19 mouse cellular contexts compared by ENCODE assay signal in the genomic region with DNA sequence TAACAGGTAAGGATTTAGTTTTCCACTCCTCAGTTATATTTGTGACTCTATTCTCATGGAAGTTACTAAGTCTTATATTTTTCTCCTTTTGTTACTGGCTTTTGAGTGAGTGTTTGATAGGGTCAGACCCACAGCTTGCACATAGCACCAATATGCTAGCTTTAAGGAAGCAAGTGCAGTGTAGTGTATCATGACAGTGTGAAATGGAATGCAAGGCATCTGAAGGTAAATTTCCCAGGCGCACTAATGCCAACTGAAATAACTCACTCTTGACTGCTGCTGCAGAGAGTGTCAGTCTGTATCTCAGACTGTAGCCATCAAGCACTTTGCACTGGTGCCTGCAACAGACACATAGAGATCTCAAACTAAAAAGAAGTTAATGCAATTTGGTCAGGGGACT.
A peak's percentile ranks its signal among the peaks of the same experiment; 100 is the strongest.
DNase-seq lines count a peak whose midpoint lies in the region; ATAC-seq and TF ChIP-seq lines count a peak whose summit lies in the region.
"Had no signal": no experiment of that assay in that cellular context is flagged by ENCODE, and none has a peak within 500 bp of the region (broad histone marks: within the 10 kb centered on the region; RNA-seq: fewer than 3 reads in every experiment).

No protein-coding gene starts in this region.

- H3K27me3 ChIP-seq in kidney, embryonic 14.5 days (ENCODE audit: control insufficient read depth, insufficient read depth, low read length), result no peaks in the 10 kb centered on the region
- H3K27me3 ChIP-seq in kidney, embryonic 16.5 days (ENCODE audit: insufficient read depth, low read length), result no peaks in the 10 kb centered on the region
- no peaks in the 10 kb centered on the region for H3K27me3 ChIP-seq in forebrain, embryonic 15.5 days
- no peaks in the 10 kb centered on the region for H3K27me3 ChIP-seq in hindbrain, postnatal 0 days (ENCODE audit: insufficient read depth, low read length)
- H3K27me3 ChIP-seq: forebrain, embryonic 13.5 days; heart, embryonic 15.5 days had no signal

- DNase-seq in kidney, adult 18-20 months, result no peak
- DNase-seq in kidney, postnatal 14 days, result peak; percentile 7
- peak; percentile 2 for DNase-seq in yolk sac, embryonic 10.5 days (ENCODE audit: low spot score)
- no peak for DNase-seq in hindbrain, postnatal 0 days (ENCODE audit: low spot score)
- DNase-seq: adrenal gland, postnatal 10 days; cerebellum, adult 11 months; cerebellum, adult 8-10 months; cerebellum, postnatal 25 days; gastrocnemius, postnatal 10 days; heart, adult 2 months; heart, postnatal 14 days had no signal

- no peaks in the 10 kb centered on the region for H3K36me3 ChIP-seq in kidney, embryonic 14.5 days (ENCODE audit: control insufficient read depth, insufficient read depth, low read length)
- no peaks in the 10 kb centered on the region for H3K36me3 ChIP-seq in kidney, embryonic 16.5 days (ENCODE audit: insufficient read depth, low read length)
- no peaks in the 10 kb centered on the region for H3K36me3 ChIP-seq in forebrain, embryonic 15.5 days
- no peaks in the 10 kb centered on the region for H3K36me3 ChIP-seq in hindbrain, postnatal 0 days (ENCODE audit: insufficient read depth, low read length)
- H3K36me3 ChIP-seq: embryonic facial prominence, embryonic 10.5 days; heart, embryonic 15.5 days had no signal

- H3K4me1 ChIP-seq in kidney, embryonic 14.5 days (ENCODE audit: control insufficient read depth, insufficient read depth, low read length), result no peaks in the 10 kb centered on the region
- no peaks in the 10 kb centered on the region for H3K4me1 ChIP-seq in kidney, embryonic 16.5 days (ENCODE audit: insufficient read depth, low read length)
- no peaks in the 10 kb centered on the region for H3K4me1 ChIP-seq in forebrain, embryonic 15.5 days
- H3K4me1 ChIP-seq in hindbrain, postnatal 0 days (ENCODE audit: insufficient read depth, low read length), result no peaks in the 10 kb centered on the region
- H3K4me1 ChIP-seq: embryonic facial prominence, embryonic 10.5 days; forebrain, embryonic 13.5 days; heart, embryonic 15.5 days had no signal

- H3K9me3 ChIP-seq in kidney, embryonic 14.5 days (ENCODE audit: control insufficient read depth, low read length), result no peaks in the 10 kb centered on the region
- no peaks in the 10 kb centered on the region; the same call in 1 of the 2 replicates for H3K9me3 ChIP-seq in kidney, embryonic 16.5 days (ENCODE audit: low read length)
- H3K9me3 ChIP-seq in forebrain, embryonic 15.5 days, result no peaks in the 10 kb centered on the region
- H3K9me3 ChIP-seq in hindbrain, postnatal 0 days (ENCODE audit: low read length), result no peaks in the 10 kb centered on the region
- H3K9me3 ChIP-seq: embryonic facial prominence, embryonic 10.5 days; forebrain, embryonic 13.5 days; heart, embryonic 15.5 days had no signal

- H3K4me2 ChIP-seq in kidney, embryonic 14.5 days (replicated peaks; ENCODE audit: low read depth, low read length), result no peak overlapping the region
- H3K4me2 ChIP-seq in kidney, embryonic 16.5 days (replicated peaks; ENCODE audit: low read depth, low read length), result no peak overlapping the region
- no peak overlapping the region for H3K4me2 ChIP-seq in forebrain, embryonic 15.5 days (replicated peaks)
- no peak overlapping the region for H3K4me2 ChIP-seq in hindbrain, postnatal 0 days (ENCODE audit: low read depth, low read length)
- H3K4me2 ChIP-seq: forebrain, embryonic 13.5 days; heart, embryonic 11.5 days; heart, embryonic 15.5 days; hindbrain, embryonic 14.5 days had no signal

- no peak overlapping the region for H3K9ac ChIP-seq in kidney, embryonic 14.5 days (ENCODE audit: low read depth, low read length)
- H3K9ac ChIP-seq in kidney, embryonic 16.5 days (replicated peaks; ENCODE audit: low read length), result no peak overlapping the region
- no peak overlapping the region for H3K9ac ChIP-seq in forebrain, embryonic 15.5 days (replicated peaks)
- no peak overlapping the region for H3K9ac ChIP-seq in hindbrain, postnatal 0 days (replicated peaks; ENCODE audit: low read length)
- H3K9ac ChIP-seq: forebrain, embryonic 13.5 days; heart, embryonic 15.5 days; hindbrain, embryonic 14.5 days had no signal

- H3K27ac ChIP-seq in kidney, embryonic 14.5 days (ENCODE audit: low read depth, low read length), result no peak overlapping the region
- no peak overlapping the region for H3K27ac ChIP-seq in kidney, embryonic 16.5 days (ENCODE audit: low read length)
- H3K27ac ChIP-seq in forebrain, embryonic 15.5 days (replicated peaks), result no peak overlapping the region
- no peak overlapping the region for H3K27ac ChIP-seq in hindbrain, postnatal 0 days
- H3K27ac ChIP-seq: embryonic facial prominence, embryonic 10.5 days; forebrain, embryonic 13.5 days; heart, adult 2 months; heart, embryonic 15.5 days; hindbrain, embryonic 14.5 days had no signal

- 32% methylated on average over 1 of the region's 1 CpGs for WGBS in kidney, embryonic 14.5 days
- 33% methylated on average over 1 of the region's 1 CpGs for WGBS in kidney, embryonic 16.5 days
- 81% methylated on average over 1 of the region's 1 CpGs for WGBS in forebrain, embryonic 15.5 days
- WGBS in hindbrain, postnatal 0 days, result 84% methylated on average over 1 of the region's 1 CpGs

- ATAC-seq in kidney, embryonic 14.5 days (ENCODE audit: low FRiP score, low TSS enrichment), result peak; percentile 32; the same call in 1 of the 2 replicates
- ATAC-seq in kidney, embryonic 16.5 days (ENCODE audit: low FRiP score, low TSS enrichment), result peak; percentile 85
- ATAC-seq in forebrain, embryonic 15.5 days (replicated peaks), result no peak
- ATAC-seq in hindbrain, postnatal 0 days, result no peak
- ATAC-seq: forebrain, embryonic 13.5 days had no signal

- no peak for TF ChIP-seq CTCF in hindbrain, postnatal 0 days (IDR thresholded peaks at IDR 0.05; ENCODE audit: low read depth)

- H3K4me3 ChIP-seq in kidney, embryonic 14.5 days (ENCODE audit: low read length), result no peak overlapping the region
- H3K4me3 ChIP-seq in kidney, embryonic 16.5 days (ENCODE audit: low read length), result no peak overlapping the region
- no peak overlapping the region for H3K4me3 ChIP-seq in forebrain, embryonic 15.5 days
- H3K4me3 ChIP-seq in hindbrain, postnatal 0 days (ENCODE audit: low read length), result no peak overlapping the region
- H3K4me3 ChIP-seq: embryonic facial prominence, embryonic 10.5 days; forebrain, embryonic 13.5 days; heart, adult 2 months; heart, embryonic 15.5 days had no signal

Comparison
In these comparisons a context has a peak if more than half of its experiments do, and no peak if none do; other contexts are left out.
1. DNase-seq: peak in kidney, postnatal 14 days (single experiment) and yolk sac, embryonic 10.5 days (single experiment); none in kidney, adult 18-20 months (single experiment) and hindbrain, postnatal 0 days (single experiment).
2. ATAC-seq: peak in kidney, embryonic 14.5 days (single experiment) and kidney, embryonic 16.5 days (single experiment); none in forebrain, embryonic 15.5 days (single experiment) and hindbrain, postnatal 0 days (single experiment).